Mouse (Mus musculus) hindbrain, embryonic 13.5 days (tissue): Measurements from ENCODE around the gene Olfr1184. TPM values are rescaled to one million over a fixed set of nuclear protein-coding genes. Genes with fewer than 3 reads are reported as not detected.
"Not testable (repeated sequence)": the region's sequence is repeated elsewhere in the genome, so short reads cannot be mapped to it uniquely, and the experiment has no call there.

ENCODE experiments used
- ATAC-seq: fragments of 200-750 bp; cut with Nextera tagmentation; 2 replicates; pipeline ENCODE4 v1.8.0; 2017; ENCODE audit warnings: moderate TSS enrichment; ENCODE audit not compliant: low FRiP score
- H3K27ac ChIP-seq: fragments of 300-500 bp; sonication (generic); 2 replicates; pipeline ENCODE4 v1.5.1; 2015; ENCODE audit warnings: inconsistent platforms, mild to moderate bottlenecking, moderate library complexity
- H3K27me3 ChIP-seq: fragments of 300-500 bp; sonication (generic); 2 replicates; pipeline ENCODE4 v1.6.1; 2015; ENCODE audit warnings: mild to moderate bottlenecking, inconsistent platforms
- H3K36me3 ChIP-seq: fragments of 300-500 bp; sonication (generic); 2 replicates; pipeline ENCODE4 v1.6.1; 2015; ENCODE audit warnings: mild to moderate bottlenecking, inconsistent platforms
- H3K4me1 ChIP-seq: fragments of 300-500 bp; sonication (generic); replicated peaks from 2 replicates; pipeline ENCODE4 v1.6.1; 2015; ENCODE audit warnings: inconsistent platforms
- H3K4me2 ChIP-seq: fragments of 300-500 bp; sonication (generic); 2 replicates; pipeline ENCODE4 v1.6.1; 2015; ENCODE audit warnings: inconsistent platforms, mild to moderate bottlenecking, moderate library complexity
- H3K4me3 ChIP-seq: fragments of 300-500 bp; sonication (generic); 2 replicates; pipeline ENCODE4 v1.5.1; 2015; ENCODE audit warnings: mild to moderate bottlenecking, inconsistent platforms
- H3K9ac ChIP-seq: fragments of 300-500 bp; sonication (generic); 2 replicates; pipeline ENCODE4 v1.6.1; 2015; ENCODE audit warnings: mild to moderate bottlenecking, inconsistent platforms
- H3K9me3 ChIP-seq: fragments of 300-500 bp; sonication (generic); 2 replicates; pipeline ENCODE4 v1.6.1; 2016; ENCODE audit warnings: inconsistent platforms
- WGBS: fragments of 180-500 bp; shearing (Covaris S2); methylation state at CpG from one replicate; pipeline ENCODE4 v1.1.7; 2015; 5-methylcytosine and 5-hydroxymethylcytosine counted together
- polyA plus RNA-seq: library from polyadenylated mRNA; unstranded; fragments of >200 nt; fragmentation: Nextera tagmentation; extraction: Ambion mirVana; gene quantifications from 2 replicates; pipeline ENCODE4 v1.2.1, GENCODE M21; 2015

Olfr1184 gene
- not detected in 2 replicates for polyA plus RNA-seq

- H3K4me3 ChIP-seq, result no peak within 1 kb of the TSS
- no peaks in the 10 kb centered on the region for H3K4me1 ChIP-seq
- H3K27me3 ChIP-seq, result no peaks in the 10 kb centered on the region
- WGBS, result 90% methylated on average over 2 of the region's 2 CpGs
- no peak for ATAC-seq
- H3K9me3 ChIP-seq, result no peaks in the 10 kb centered on the region
- no peak within 1 kb of the TSS for H3K9ac ChIP-seq
- no peaks in the 10 kb centered on the region for H3K36me3 ChIP-seq
- no peak within 1 kb of the TSS for H3K4me2 ChIP-seq
- H3K27ac ChIP-seq, result no peak within 1 kb of the TSS
These were observed at the start of gene Olfr1184 for GRCm38 (mm10) chr2:88483298-88483697. TSS of gene Olfr1184 (plus strand) at chr2:88483598.

- H3K9me3 ChIP-seq, result no peaks in the 10 kb centered on the region
- H3K4me2 ChIP-seq, result no peak within 1 kb of the TSS
- no peaks in the 10 kb centered on the region for H3K4me1 ChIP-seq
- H3K27ac ChIP-seq, result no peak within 1 kb of the TSS
- ATAC-seq, result no peak
- WGBS, result 95% methylated on average over 1 of the region's 1 CpGs
- no peak within 1 kb of the TSS for H3K9ac ChIP-seq
- H3K36me3 ChIP-seq, result no peaks in the 10 kb centered on the region
- H3K4me3 ChIP-seq, result no peak within 1 kb of the TSS
- no peaks in the 10 kb centered on the region for H3K27me3 ChIP-seq
These were observed 34.4 kb upstream of the Olfr1184 start, which contains the start of gene Gm13757 for GRCm38 (mm10) chr2:88449031-88449430. TSS of gene Gm13757 (minus strand) at chr2:88449131.

DNA sequence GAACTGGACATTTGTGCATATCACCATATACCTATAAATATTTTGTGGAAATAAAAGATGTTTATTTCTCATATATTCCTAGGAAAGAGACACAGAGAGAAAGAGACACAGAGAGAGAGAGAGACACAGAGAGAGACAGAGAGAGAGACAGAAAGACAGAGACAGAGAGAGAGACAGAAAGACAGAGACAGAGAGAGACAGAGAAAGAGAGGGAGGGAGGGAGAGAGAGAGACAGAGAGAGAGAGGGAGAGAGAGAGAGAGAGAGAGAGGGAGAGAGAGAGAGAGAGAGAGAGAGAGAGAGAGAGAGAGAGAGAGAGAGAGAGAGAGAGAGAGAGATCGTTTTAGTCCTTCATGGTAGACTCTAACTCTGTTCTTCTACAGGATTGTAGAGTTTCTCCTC lies 28.8 kb upstream of the Olfr1184 start, which contains the start of gene Olfr1183:
Gene Olfr1183, plus strand, starts transcription at position 301 of the 400 bp plus-strand sequence.
- not testable (repeated sequence) for H3K4me3 ChIP-seq, H3K27me3 ChIP-seq, H3K9me3 ChIP-seq, H3K9ac ChIP-seq, H3K4me2 ChIP-seq, H3K4me1 ChIP-seq, ATAC-seq, H3K27ac ChIP-seq, H3K36me3 ChIP-seq
- WGBS, result 90% methylated on average over 1 of the region's 1 CpGs

- H3K27ac ChIP-seq, result no peak within 1 kb of the TSS
- no peak for ATAC-seq
- H3K9ac ChIP-seq, result no peak within 1 kb of the TSS
- no peaks in the 10 kb centered on the region for H3K27me3 ChIP-seq
- 72% methylated on average over 2 of the region's 2 CpGs for WGBS
- H3K4me2 ChIP-seq, result no peak within 1 kb of the TSS
- H3K4me3 ChIP-seq, result no peak within 1 kb of the TSS
- no peaks in the 10 kb centered on the region for H3K9me3 ChIP-seq
- no peaks in the 10 kb centered on the region for H3K36me3 ChIP-seq
- no peaks in the 10 kb centered on the region for H3K4me1 ChIP-seq
These were observed 9.6 kb downstream of the Olfr1184 start, which contains the start of gene Olfr1185-ps1 for GRCm38 (mm10) chr2:88493020-88493419. TSS of gene Olfr1185-ps1 (plus strand) at chr2:88493320.

DNA sequence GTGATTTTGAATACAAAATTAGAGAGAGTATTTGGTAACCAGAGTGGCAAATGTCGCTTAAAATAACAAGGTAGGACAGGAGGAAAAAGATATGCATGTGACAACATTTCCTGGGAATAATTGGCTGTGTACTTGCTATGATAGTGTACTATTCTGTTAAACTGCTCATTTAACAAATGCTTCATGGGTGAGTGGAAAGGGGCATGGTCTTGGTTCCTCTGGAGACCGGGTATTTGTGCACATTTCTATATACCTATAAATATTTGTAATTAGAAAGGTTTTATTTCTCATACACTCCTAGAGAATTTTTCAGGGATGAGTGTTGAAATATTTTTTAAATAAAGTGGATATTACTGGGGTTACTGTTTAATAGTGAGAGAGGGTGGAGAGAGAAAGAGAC lies 34.9 kb downstream of the Olfr1184 start, which contains the start of gene Olfr1186:
Gene Olfr1186, plus strand, starts transcription at position 301 of the 400 bp plus-strand sequence.
- H3K27ac ChIP-seq, result no peak within 1 kb of the TSS
- H3K27me3 ChIP-seq, result no peaks in the 10 kb centered on the region
- H3K4me2 ChIP-seq, result no peak within 1 kb of the TSS
- H3K4me3 ChIP-seq, result no peak within 1 kb of the TSS
- no peaks in the 10 kb centered on the region for H3K36me3 ChIP-seq
- H3K9me3 ChIP-seq, result no peaks in the 10 kb centered on the region
- WGBS, result 88% methylated on average over 2 of the region's 2 CpGs
- H3K9ac ChIP-seq, result no peak within 1 kb of the TSS
- no peak for ATAC-seq
- no peaks in the 10 kb centered on the region for H3K4me1 ChIP-seq

GRCm38 (mm10) chr2:88525720-88526119 lies 42.3 kb downstream of the Olfr1184 start:
- H3K27ac ChIP-seq, result no peak overlapping the region
- H3K9me3 ChIP-seq, result no peaks in the 10 kb centered on the region
- no peak overlapping the region for H3K4me2 ChIP-seq
- no peak overlapping the region for H3K4me3 ChIP-seq
- H3K36me3 ChIP-seq, result no peaks in the 10 kb centered on the region
- H3K4me1 ChIP-seq, result no peaks in the 10 kb centered on the region
- H3K9ac ChIP-seq, result no peak overlapping the region
- WGBS, result 79% methylated on average over 3 of the region's 3 CpGs
- no peak for ATAC-seq
- H3K27me3 ChIP-seq, result no peaks in the 10 kb centered on the region

Other genes with a start within 250 kb of the Olfr1184 start
- gene Olfr1173, start 203.7 kb upstream of the Olfr1184 start, polyA plus RNA-seq, result not detected in 2 replicates
- not detected in 2 replicates for gene Olfr1174-ps, start 168.5 kb upstream of the Olfr1184 start, polyA plus RNA-seq
- gene Olfr1175-ps, start 156.4 kb upstream of the Olfr1184 start, polyA plus RNA-seq, result not detected in 2 replicates
- gene Olfr1176, start 146.9 kb upstream of the Olfr1184 start, polyA plus RNA-seq, result not detected in 2 replicates
- gene Olfr1177-ps, start 137.1 kb upstream of the Olfr1184 start, polyA plus RNA-seq, result not detected in 2 replicates
- not detected in 2 replicates for gene Olfr1178, start 96.5 kb upstream of the Olfr1184 start, polyA plus RNA-seq
- gene Olfr1179, start 77.1 kb upstream of the Olfr1184 start, polyA plus RNA-seq, result not detected in 2 replicates
- not detected in 2 replicates for gene Olfr1180, start 64.4 kb upstream of the Olfr1184 start, polyA plus RNA-seq
- gene Olfr1181, start 57.4 kb upstream of the Olfr1184 start, polyA plus RNA-seq, result not detected in 2 replicates
- not detected in 2 replicates for gene Gm13757, start 34.5 kb upstream of the Olfr1184 start, polyA plus RNA-seq
- not detected in 2 replicates for gene Olfr1183, start 28.7 kb upstream of the Olfr1184 start, polyA plus RNA-seq
- gene Olfr1185-ps1, start 9.7 kb downstream of the Olfr1184 start, polyA plus RNA-seq, result not detected in 2 replicates
- not detected in 2 replicates for gene Olfr1186, start 35.0 kb downstream of the Olfr1184 start, polyA plus RNA-seq
- not detected in 2 replicates for gene Olfr1188, start 73.3 kb downstream of the Olfr1184 start, polyA plus RNA-seq
- gene Olfr1189, start 102.9 kb downstream of the Olfr1184 start, polyA plus RNA-seq, result not detected in 2 replicates
- not detected in 2 replicates for gene Olfr1191-ps1, start 156.9 kb downstream of the Olfr1184 start, polyA plus RNA-seq
- not detected in 2 replicates for gene Olfr1192-ps1, start 164.9 kb downstream of the Olfr1184 start, polyA plus RNA-seq
- gene Olfr1193, start 192.0 kb downstream of the Olfr1184 start, polyA plus RNA-seq, result not detected in 2 replicates
- gene Olfr1195, start 205.6 kb downstream of the Olfr1184 start, polyA plus RNA-seq, result not detected in 2 replicates
- gene Olfr1196, start 221.0 kb downstream of the Olfr1184 start, polyA plus RNA-seq, result not detected in 2 replicates
- gene Olfr1197, start 248.8 kb downstream of the Olfr1184 start, polyA plus RNA-seq, result not detected in 2 replicates